Mouse (Mus musculus) liver, embryonic 11.5 days (tissue): ENCODE measurements around the gene LTO1. TPM values are rescaled to one million over a fixed set of nuclear protein-coding genes. Genes with fewer than 3 reads are reported as not detected.
A peak's percentile ranks its signal among the peaks of the same experiment; 100 is the strongest.
"Not testable (repeated sequence)": the region's sequence is repeated elsewhere in the genome, so short reads cannot be mapped to it uniquely, and the experiment has no call there.

Source experiments
- ATAC-seq: fragments of 200-750 bp; cut with Nextera tagmentation; replicated peaks from 2 replicates; pipeline ENCODE4 v1.8.0; 2017; ENCODE audit warnings: moderate number of reproducible peaks, mild to moderate bottlenecking, moderate TSS enrichment, moderate library complexity; ENCODE audit not compliant: low FRiP score
- DNase-seq: peaks from one replicate; pipeline ENCODE4 v3.0.0-alpha.2; 2017; ENCODE audit warnings: low spot score
- H3K27ac ChIP-seq: fragments of 300-500 bp; sonication (generic); 2 replicates; pipeline ENCODE4 v1.5.1; 2014; ENCODE audit warnings: mild to moderate bottlenecking, low read depth, low read length, control low read depth
- H3K27me3 ChIP-seq: fragments of 300-500 bp; sonication (generic); replicated peaks from 2 replicates; pipeline ENCODE4 v1.6.1; 2014; ENCODE audit warnings: low read length, mixed read lengths; ENCODE audit not compliant: control insufficient read depth, insufficient read depth
- H3K36me3 ChIP-seq: fragments of 300-500 bp; sonication (generic); 2 replicates; pipeline ENCODE4 v1.6.1; 2014; ENCODE audit warnings: mild to moderate bottlenecking, low read length, moderate library complexity, mixed read lengths; ENCODE audit not compliant: control insufficient read depth, insufficient read depth
- H3K4me1 ChIP-seq: fragments of 300-500 bp; sonication (generic); replicated peaks from 2 replicates; pipeline ENCODE4 v1.6.1; 2014; ENCODE audit warnings: low read length, mixed read lengths; ENCODE audit not compliant: control insufficient read depth, insufficient read depth
- H3K4me2 ChIP-seq: fragments of 300-500 bp; sonication (generic); 2 replicates; pipeline ENCODE4 v1.6.1; 2014; ENCODE audit warnings: mild to moderate bottlenecking, control low read depth, moderate library complexity
- H3K4me3 ChIP-seq: fragments of 300-500 bp; sonication (generic); 2 replicates; pipeline ENCODE4 v1.5.1; 2014; ENCODE audit warnings: low read depth, low read length, control low read depth
- H3K9ac ChIP-seq: fragments of 300-500 bp; sonication (generic); 2 replicates; pipeline ENCODE4 v1.6.1; 2014; ENCODE audit warnings: low read depth, low read length, control low read depth
- H3K9me3 ChIP-seq: fragments of 300-500 bp; sonication (generic); 2 replicates; pipeline ENCODE4 v1.6.1; 2016; ENCODE audit warnings: low read length, inconsistent platforms, mixed read lengths; ENCODE audit not compliant: control insufficient read depth
- WGBS: fragments of 180-500 bp; shearing (Covaris S2); extraction: QIAGEN DNeasy Blood & Tissue Kit; methylation state at CpG from one replicate; pipeline ENCODE4 v1.1.7; 2014; 5-methylcytosine and 5-hydroxymethylcytosine counted together
- polyA plus RNA-seq: library from polyadenylated mRNA; unstranded; fragments of >200 nt; fragmentation: Nextera tagmentation; extraction: Ambion mirVana; gene quantifications from 2 replicates; pipeline ENCODE4 v1.2.1, GENCODE M21; 2014

Gene LTO1
- polyA plus RNA-seq, 1 experiment from 2014 or later = 16.2 TPM

- H3K27ac ChIP-seq = no peak overlapping the region
- H3K27me3 ChIP-seq = peaks cover 64% of the 10 kb centered on the region
- no peak for ATAC-seq
- no peak overlapping the region for H3K9ac ChIP-seq
- H3K9me3 ChIP-seq = no peaks in the 10 kb centered on the region
- H3K4me3 ChIP-seq = no peak overlapping the region
- no peak overlapping the region for H3K4me2 ChIP-seq
- no peaks in the 10 kb centered on the region for H3K36me3 ChIP-seq
- WGBS = 58% methylated on average over 6 of the region's 6 CpGs
- DNase-seq = no peak
- H3K4me1 ChIP-seq = peaks cover 17% of the 10 kb centered on the region
Observed at GRCm38 (mm10) chr7:144898506-144898905, 16.4 kb upstream of the LTO1 start.

GRCm38 (mm10) chr7:144905514-144905913 lies 9.4 kb upstream of the LTO1 start:
- not testable (repeated sequence) for H3K9me3 ChIP-seq, H3K4me2 ChIP-seq, H3K27ac ChIP-seq, DNase-seq, ATAC-seq, H3K27me3 ChIP-seq, H3K4me1 ChIP-seq, H3K9ac ChIP-seq, H3K4me3 ChIP-seq, H3K36me3 ChIP-seq
- 89% methylated on average over 3 of the region's 3 CpGs for WGBS

- no peaks in the 10 kb centered on the region for H3K36me3 ChIP-seq
- H3K9ac ChIP-seq = peak overlapping the region; percentile 50; the same call in 1 of the 2 replicates
- H3K27ac ChIP-seq = no peak overlapping the region
- no peak overlapping the region; the same call in 1 of the 2 replicates for H3K4me3 ChIP-seq
- H3K27me3 ChIP-seq = no peaks in the 10 kb centered on the region; the same call in 1 of the 2 replicates
- H3K4me1 ChIP-seq = 0 out of 2 replicates have a peak, but pooled peaks cover 3% of the 10 kb centered on the region
- WGBS = 10% methylated on average over 28 of the region's 28 CpGs
- ATAC-seq (peak; percentile 53), DNase-seq (peak; percentile 72)
- H3K9me3 ChIP-seq = no peaks in the 10 kb centered on the region
- peak overlapping the region; percentile 55 for H3K4me2 ChIP-seq
Observed at GRCm38 (mm10) chr7:144906708-144907397, 8.0 kb upstream of the LTO1 start.

- H3K4me3 ChIP-seq = no peak overlapping the region
- H3K27me3 ChIP-seq = no peaks in the 10 kb centered on the region; the same call in 1 of the 2 replicates
- H3K4me1 ChIP-seq = 0 out of 2 replicates have a peak, but pooled peaks cover 3% of the 10 kb centered on the region
- peak; percentile 55; the same call in 1 of the 2 replicates for ATAC-seq
- no peak overlapping the region for H3K9ac ChIP-seq
- no peak overlapping the region; the same call in 1 of the 2 replicates for H3K4me2 ChIP-seq
- DNase-seq = no peak
- no peaks in the 10 kb centered on the region for H3K36me3 ChIP-seq
- no peak overlapping the region for H3K27ac ChIP-seq
- H3K9me3 ChIP-seq = no peaks in the 10 kb centered on the region
- 8% methylated on average over 8 of the region's 8 CpGs for WGBS
Observed at GRCm38 (mm10) chr7:144907793-144908192, 7.1 kb upstream of the LTO1 start.

- H3K9ac ChIP-seq = no peak overlapping the region
- 0 out of 2 replicates have a peak, but pooled peaks cover 3% of the 10 kb centered on the region for H3K4me1 ChIP-seq
- ATAC-seq (no peak), DNase-seq (no peak)
- no peak overlapping the region for H3K4me2 ChIP-seq
- H3K4me3 ChIP-seq = no peak overlapping the region
- H3K9me3 ChIP-seq = no peaks in the 10 kb centered on the region
- no peaks in the 10 kb centered on the region for H3K36me3 ChIP-seq
- H3K27me3 ChIP-seq = no peaks in the 10 kb centered on the region; the same call in 1 of the 2 replicates
- no peak overlapping the region for H3K27ac ChIP-seq
- 49% methylated on average over 7 of the region's 7 CpGs for WGBS
Observed at GRCm38 (mm10) chr7:144908705-144909104, 6.2 kb upstream of the LTO1 start.

GRCm38 (mm10) chr7:144911121-144911520 lies 3.8 kb upstream of the LTO1 start:
- H3K4me2 ChIP-seq = no peak overlapping the region
- H3K4me1 ChIP-seq = peaks cover 10% of the 10 kb centered on the region
- ATAC-seq = no peak
- DNase-seq = no peak
- WGBS = 74% methylated on average over 1 of the region's 1 CpGs
- H3K27ac ChIP-seq = no peak overlapping the region
- no peaks in the 10 kb centered on the region for H3K9me3 ChIP-seq
- no peak overlapping the region for H3K4me3 ChIP-seq
- H3K9ac ChIP-seq = no peak overlapping the region
- H3K36me3 ChIP-seq = no peaks in the 10 kb centered on the region
- H3K27me3 ChIP-seq = no peaks in the 10 kb centered on the region; the same call in 1 of the 2 replicates

GRCm38 (mm10) chr7:144912897-144913296 lies 2.0 kb upstream of the LTO1 start:
- no peak overlapping the region for H3K4me2 ChIP-seq
- peaks cover 8% of the 10 kb centered on the region for H3K4me1 ChIP-seq
- no peak overlapping the region for H3K27ac ChIP-seq
- H3K36me3 ChIP-seq = 0 out of 2 replicates have a peak, but pooled peaks cover 6% of the 10 kb centered on the region
- no peaks in the 10 kb centered on the region for H3K9me3 ChIP-seq
- H3K9ac ChIP-seq = peak overlapping the region; percentile 20; the same call in 1 of the 2 replicates
- WGBS = 82% methylated on average over 4 of the region's 4 CpGs
- ATAC-seq (no peak), DNase-seq (no peak)
- no peaks in the 10 kb centered on the region for H3K27me3 ChIP-seq
- no peak overlapping the region for H3K4me3 ChIP-seq

- H3K27me3 ChIP-seq = no peaks in the 10 kb centered on the region
- H3K27ac ChIP-seq = peak overlapping the region; percentile 46; the same call in 1 of the 2 replicates
- ATAC-seq (peak; percentile 91), DNase-seq (no peak)
- WGBS = 8% methylated on average over 17 of the region's 17 CpGs
- H3K36me3 ChIP-seq = peaks cover 9% of the 10 kb centered on the region; the same call in 1 of the 2 replicates
- H3K4me3 ChIP-seq = peak overlapping the region; percentile 92
- H3K4me2 ChIP-seq = peak overlapping the region; percentile 60
- peak overlapping the region; percentile 84 for H3K9ac ChIP-seq
- H3K4me1 ChIP-seq = peaks cover 8% of the 10 kb centered on the region
- H3K9me3 ChIP-seq = no peaks in the 10 kb centered on the region
Observed at GRCm38 (mm10) chr7:144914296-144914947, 478 bp upstream of the LTO1 start.
